Mouse (Mus musculus) embryo, embryonic 11.5 days (tissue): ENCODE measurements around the gene Akt3.
A peak's percentile ranks its signal among the peaks of the same experiment; 100 is the strongest.

ENCODE experiments used
- DNase-seq: peaks from one replicate; pipeline ENCODE4 v3.0.0-alpha.2; 2012; ENCODE audit warnings: low read depth, low spot score

Akt3 gene

GRCm38 (mm10) chr1:177258034-177258342 is at the start of gene Akt3:
Akt3 (minus strand) TSS chr1:177258203.
- no peak for DNase-seq

GRCm38 (mm10) chr1:177307549-177307948 is 49.5 kb upstream of the Akt3 start:
- DNase-seq, result no peak

GRCm38 (mm10) chr1:177298231-177298630 is 40.2 kb upstream of the Akt3 start:
- DNase-seq, result no peak

- DNase-seq, result no peak
Observed at GRCm38 (mm10) chr1:177286764-177287163, 28.8 kb upstream of the Akt3 start.

- no peak for DNase-seq
Observed at GRCm38 (mm10) chr1:177281925-177282324, 23.9 kb upstream of the Akt3 start.

GRCm38 (mm10) chr1:177277361-177277760 is 19.4 kb upstream of the Akt3 start:
- no peak for DNase-seq

- DNase-seq, result no peak
Observed at GRCm38 (mm10) chr1:177267645-177268044, 9.6 kb upstream of the Akt3 start.

- DNase-seq, result no peak
Observed at GRCm38 (mm10) chr1:177262926-177263325, 4.9 kb upstream of the Akt3 start.

- DNase-seq, result no peak
Observed at GRCm38 (mm10) chr1:177260796-177261195, 2.8 kb upstream of the Akt3 start.

- no peak for DNase-seq
Observed at GRCm38 (mm10) chr1:177259038-177259600, 1.1 kb upstream of the Akt3 start.

- peak; percentile 75 for DNase-seq
Observed at GRCm38 (mm10) chr1:177258343-177259037, 487 bp upstream of the Akt3 start.

GRCm38 (mm10) chr1:177257178-177258033 is 597 bp downstream of the Akt3 start:
- peak; percentile 42 for DNase-seq

- DNase-seq, result no peak
Observed at GRCm38 (mm10) chr1:177248638-177249037, 9.4 kb downstream of the Akt3 start.

- no peak for DNase-seq
Observed at GRCm38 (mm10) chr1:177238368-177238767, 19.6 kb downstream of the Akt3 start.

GRCm38 (mm10) chr1:177236695-177237094 is 21.3 kb downstream of the Akt3 start:
- DNase-seq, result no peak

- no peak for DNase-seq
Observed at GRCm38 (mm10) chr1:177236249-177236648, 21.8 kb downstream of the Akt3 start.

GRCm38 (mm10) chr1:177234462-177234861 is 23.5 kb downstream of the Akt3 start:
- DNase-seq, result no peak

GRCm38 (mm10) chr1:177231122-177231521 is 26.9 kb downstream of the Akt3 start:
- no peak for DNase-seq

- DNase-seq, result no peak
Observed at GRCm38 (mm10) chr1:177198978-177199377, 59.0 kb downstream of the Akt3 start.

GRCm38 (mm10) chr1:177195224-177195623 is 62.8 kb downstream of the Akt3 start:
- no peak for DNase-seq

- no peak for DNase-seq
Observed at GRCm38 (mm10) chr1:177194324-177194723, 63.7 kb downstream of the Akt3 start.

GRCm38 (mm10) chr1:177191623-177192022 is 66.4 kb downstream of the Akt3 start:
- no peak for DNase-seq

- DNase-seq, result no peak
Observed at GRCm38 (mm10) chr1:177190358-177190757, 67.6 kb downstream of the Akt3 start.
